Mouse (Mus musculus) midbrain, embryonic 16.5 days (tissue): ENCODE data around the gene Leng8. TPM values are rescaled to one million over a fixed set of nuclear protein-coding genes. Genes with fewer than 3 reads are reported as not detected.

Experiments
- ATAC-seq: fragments of 200-750 bp; cut with Nextera tagmentation; 2 replicates; pipeline ENCODE4 v1.8.0; 2017; ENCODE audit warnings: moderate TSS enrichment
- H3K27ac ChIP-seq: fragments of 300-500 bp; sonication (generic); 2 replicates; pipeline ENCODE4 v1.5.1; 2014; ENCODE audit warnings: mild to moderate bottlenecking, low read length, mixed read lengths
- H3K27me3 ChIP-seq: fragments of 300-500 bp; sonication (generic); 2 replicates; pipeline ENCODE4 v1.6.1; 2014; ENCODE audit warnings: low read depth, low read length, mixed read lengths; ENCODE audit not compliant: control insufficient read depth, insufficient read depth
- H3K36me3 ChIP-seq: fragments of 300-500 bp; sonication (generic); 2 replicates; pipeline ENCODE4 v1.6.1; 2014; ENCODE audit warnings: mild to moderate bottlenecking, low read length, moderate library complexity, mixed read lengths; ENCODE audit not compliant: control insufficient read depth, insufficient read depth
- H3K4me1 ChIP-seq: fragments of 300-500 bp; sonication (generic); 2 replicates; pipeline ENCODE4 v1.6.1; 2014; ENCODE audit warnings: mild to moderate bottlenecking, low read length, mixed read lengths; ENCODE audit not compliant: control insufficient read depth, insufficient read depth
- H3K4me2 ChIP-seq: fragments of 300-500 bp; sonication (generic); 2 replicates; pipeline ENCODE4 v1.6.1; 2014; ENCODE audit warnings: mild to moderate bottlenecking, low read length, mixed read lengths
- H3K4me3 ChIP-seq: fragments of 300-500 bp; sonication (generic); 2 replicates; pipeline ENCODE4 v1.5.1; 2014; ENCODE audit warnings: low read depth, mild to moderate bottlenecking, low read length, moderate library complexity, mixed read lengths
- H3K9ac ChIP-seq: fragments of 300-500 bp; sonication (generic); 2 replicates; pipeline ENCODE4 v1.6.1; 2014; ENCODE audit warnings: low read depth, low read length, mixed read lengths
- H3K9me3 ChIP-seq: fragments of 300-500 bp; sonication (generic); replicated peaks from 2 replicates; pipeline ENCODE4 v1.6.1; 2014; ENCODE audit warnings: mild to moderate bottlenecking, low read length, mixed read lengths; ENCODE audit not compliant: control insufficient read depth, poor library complexity, severe bottlenecking
- WGBS: fragments of 180-500 bp; shearing (Covaris S2); extraction: QIAGEN DNeasy Blood & Tissue Kit; methylation state at CpG from one replicate; pipeline ENCODE4 v1.1.7; 2014; 5-methylcytosine and 5-hydroxymethylcytosine counted together
- polyA plus RNA-seq: library from polyadenylated mRNA; unstranded; fragments of >200 nt; fragmentation: Nextera tagmentation; extraction: Ambion mirVana; gene quantifications from 2 replicates; pipeline ENCODE4 v1.2.1, GENCODE M21; 2015

Leng8 gene
- 81.8 and 83.3 TPM in 2 replicates for polyA plus RNA-seq

GRCm38 (mm10) chr7:4136771-4137531 lies at the start of gene Leng8:
Leng8 (plus strand) TSS chr7:4137039.
- Histone ChIP-seq H3K9me3 (no peaks in the 10 kb centered on the region), H3K36me3 (peaks cover 25% of the 10 kb centered on the region), H3K9ac (peak within 1 kb of the TSS; percentile 92), H3K27me3 (no peaks in the 10 kb centered on the region), H3K27ac (peak within 1 kb of the TSS; percentile 97), H3K4me1 (peaks cover 13% of the 10 kb centered on the region), H3K4me3 (peak within 1 kb of the TSS; percentile 82), H3K4me2 (peak within 1 kb of the TSS; percentile 91)
- peak; percentile 99 for ATAC-seq
- WGBS = under 1% methylated on average over 49 of the region's 78 CpGs

GRCm38 (mm10) chr7:4087238-4087895 lies 49.5 kb upstream of the Leng8 start:
- no peak for ATAC-seq
- no peak overlapping the region for H3K9ac ChIP-seq
- H3K4me3 ChIP-seq = no peak overlapping the region
- H3K4me2 ChIP-seq = no peak overlapping the region
- H3K9me3 ChIP-seq = no peaks in the 10 kb centered on the region
- WGBS = 86% methylated on average over 4 of the region's 4 CpGs
- no peaks in the 10 kb centered on the region for H3K36me3 ChIP-seq
- no peaks in the 10 kb centered on the region for H3K4me1 ChIP-seq
- no peaks in the 10 kb centered on the region for H3K27me3 ChIP-seq
- no peak overlapping the region for H3K27ac ChIP-seq

GRCm38 (mm10) chr7:4087896-4088480 lies 48.9 kb upstream of the Leng8 start:
- H3K9ac ChIP-seq = no peak overlapping the region
- no peaks in the 10 kb centered on the region for H3K27me3 ChIP-seq
- H3K4me1 ChIP-seq = no peaks in the 10 kb centered on the region
- 87% methylated on average over 6 of the region's 6 CpGs for WGBS
- no peak for ATAC-seq
- no peaks in the 10 kb centered on the region for H3K9me3 ChIP-seq
- H3K4me3 ChIP-seq = no peak overlapping the region
- no peak overlapping the region for H3K27ac ChIP-seq
- no peak overlapping the region for H3K4me2 ChIP-seq
- H3K36me3 ChIP-seq = no peaks in the 10 kb centered on the region

- Histone ChIP-seq H3K4me3 (no peak overlapping the region), H3K9me3 (no peaks in the 10 kb centered on the region), H3K27me3 (no peaks in the 10 kb centered on the region), H3K4me2 (no peak overlapping the region), H3K9ac (no peak overlapping the region), H3K4me1 (no peaks in the 10 kb centered on the region), H3K27ac (no peak overlapping the region), H3K36me3 (no peaks in the 10 kb centered on the region)
- no peak for ATAC-seq
- 84% methylated on average over 2 of the region's 2 CpGs for WGBS
These were observed 48.2 kb upstream of the Leng8 start for GRCm38 (mm10) chr7:4088679-4089078.

GRCm38 (mm10) chr7:4091170-4091569 lies 45.7 kb upstream of the Leng8 start:
- no peak overlapping the region for H3K4me3 ChIP-seq
- H3K9ac ChIP-seq = no peak overlapping the region
- H3K27me3 ChIP-seq = no peaks in the 10 kb centered on the region
- H3K4me2 ChIP-seq = no peak overlapping the region
- H3K9me3 ChIP-seq = no peaks in the 10 kb centered on the region
- no peaks in the 10 kb centered on the region for H3K36me3 ChIP-seq
- no peak; the same call in 1 of the 2 replicates for ATAC-seq
- H3K27ac ChIP-seq = no peak overlapping the region
- no peaks in the 10 kb centered on the region for H3K4me1 ChIP-seq
- WGBS = 43% methylated on average over 8 of the region's 8 CpGs

- Histone ChIP-seq H3K27ac (no peak overlapping the region), H3K27me3 (no peaks in the 10 kb centered on the region), H3K9me3 (no peaks in the 10 kb centered on the region), H3K4me3 (no peak overlapping the region), H3K4me1 (no peaks in the 10 kb centered on the region), H3K36me3 (no peaks in the 10 kb centered on the region), H3K4me2 (no peak overlapping the region), H3K9ac (no peak overlapping the region)
- no peak for ATAC-seq
- 91% methylated on average over 2 of the region's 2 CpGs for WGBS
These were observed 38.5 kb upstream of the Leng8 start for GRCm38 (mm10) chr7:4098301-4098700.

GRCm38 (mm10) chr7:4098832-4099231 lies 38.0 kb upstream of the Leng8 start:
- H3K27me3 ChIP-seq = no peaks in the 10 kb centered on the region
- H3K4me1 ChIP-seq = no peaks in the 10 kb centered on the region
- H3K9ac ChIP-seq = no peak overlapping the region
- no peak overlapping the region for H3K27ac ChIP-seq
- no peaks in the 10 kb centered on the region for H3K36me3 ChIP-seq
- H3K9me3 ChIP-seq = no peaks in the 10 kb centered on the region
- no peak overlapping the region for H3K4me3 ChIP-seq
- 81% methylated on average over 2 of the region's 2 CpGs for WGBS
- H3K4me2 ChIP-seq = no peak overlapping the region
- no peak for ATAC-seq

GRCm38 (mm10) chr7:4101144-4101543 lies 35.7 kb upstream of the Leng8 start:
- WGBS = 85% methylated on average over 5 of the region's 5 CpGs
- no peaks in the 10 kb centered on the region for H3K36me3 ChIP-seq
- no peak overlapping the region for H3K4me3 ChIP-seq
- H3K4me2 ChIP-seq = no peak overlapping the region
- ATAC-seq = no peak
- no peaks in the 10 kb centered on the region for H3K4me1 ChIP-seq
- H3K27me3 ChIP-seq = no peaks in the 10 kb centered on the region
- H3K9ac ChIP-seq = no peak overlapping the region
- H3K9me3 ChIP-seq = no peaks in the 10 kb centered on the region
- H3K27ac ChIP-seq = no peak overlapping the region

- 20% methylated on average over 4 of the region's 4 CpGs for WGBS
- H3K27ac ChIP-seq = no peak overlapping the region
These were observed 33.4 kb upstream of the Leng8 start for GRCm38 (mm10) chr7:4103411-4103810.

More at GRCm38 (mm10) chr7:4103411-4103810, 33.4 kb upstream of the Leng8 start:
- H3K4me3 ChIP-seq = no peak overlapping the region
- no peaks in the 10 kb centered on the region for H3K27me3 ChIP-seq
- H3K9ac ChIP-seq = no peak overlapping the region
- no peaks in the 10 kb centered on the region for H3K9me3 ChIP-seq
- no peaks in the 10 kb centered on the region for H3K4me1 ChIP-seq
- no peak overlapping the region for H3K4me2 ChIP-seq
- no peaks in the 10 kb centered on the region for H3K36me3 ChIP-seq
- ATAC-seq = no peak
